Mouse (Mus musculus) megakaryocyte, embryonic 14.5 days (primary cell): ENCODE data around the gene Copz1.

ENCODE experiments used
- FLI1 ChIP-seq: IDR thresholded peaks from 2 replicates; pipeline ENCODE4 v1.6.1; 2012; ENCODE audit warnings: low read length, inconsistent platforms, mixed read lengths
- GATA1 ChIP-seq: IDR thresholded peaks from 3 replicates; pipeline ENCODE4 v1.6.1; 2012; ENCODE audit warnings: mixed read lengths, low read length, inconsistent platforms, borderline replicate concordance

DNA sequence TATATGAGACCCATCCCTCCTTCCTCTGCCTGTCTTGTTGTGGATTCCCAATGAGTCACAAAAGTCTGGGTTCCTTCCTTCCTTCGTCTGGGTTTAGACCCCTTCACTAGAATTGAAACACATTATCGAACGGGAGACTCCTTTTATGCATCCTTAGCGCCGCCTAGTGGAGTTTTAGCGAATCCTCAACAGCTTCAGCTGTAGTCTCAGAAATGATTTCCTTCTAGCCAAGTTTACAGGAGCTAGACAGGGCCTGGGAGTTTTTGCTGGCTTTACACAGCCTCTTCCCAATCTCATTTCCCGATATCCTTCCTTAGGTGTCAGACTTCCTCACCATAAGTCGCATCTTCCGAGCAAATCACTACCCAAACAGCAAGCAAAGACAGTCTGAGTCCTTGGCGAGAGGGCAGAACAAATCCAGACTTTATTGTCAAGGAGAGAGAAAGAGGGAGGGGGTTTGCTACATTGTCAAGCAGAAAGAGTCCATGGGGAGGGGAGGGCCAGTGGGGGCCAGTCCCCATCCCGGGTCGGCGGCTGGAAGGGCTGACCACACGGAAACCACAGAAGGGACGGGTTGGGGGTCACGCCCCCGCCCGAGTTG is 41.1 kb downstream of the Copz1 start:
- TF ChIP-seq GATA1 (no peak), FLI1 (no peak)
